Mouse (Mus musculus) layer of hippocampus, adult 11-12 months (tissue): Measurements from ENCODE around the gene R3hdml.
"Not testable (repeated sequence)": the region's sequence is repeated elsewhere in the genome, so short reads cannot be mapped to it uniquely, and the experiment has no call there.

ENCODE experiments used
- DNase-seq: peaks from one replicate; pipeline ENCODE4 v3.0.0; 2022; ENCODE audit warnings: low spot score

R3hdml gene

GRCm38 (mm10) chr2:163492018-163492417 is at the start of gene R3hdml:
Gene R3hdml (plus strand): TSS chr2:163492318.
- DNase-seq = no peak

- DNase-seq = no peak
Measured at GRCm38 (mm10) chr2:163443543-163443942, 48.6 kb upstream of the R3hdml start.

- no peak for DNase-seq
Measured at GRCm38 (mm10) chr2:163444017-163444416, 48.1 kb upstream of the R3hdml start.

GRCm38 (mm10) chr2:163447375-163447774 is 44.7 kb upstream of the R3hdml start:
- no peak for DNase-seq

- no peak for DNase-seq
Measured at GRCm38 (mm10) chr2:163449276-163449675, 42.8 kb upstream of the R3hdml start.

GRCm38 (mm10) chr2:163450668-163451295 is 41.3 kb upstream of the R3hdml start:
- peak; percentile 53 for DNase-seq

GRCm38 (mm10) chr2:163452738-163453137 is 39.4 kb upstream of the R3hdml start:
- DNase-seq = no peak

- no peak for DNase-seq
Measured at GRCm38 (mm10) chr2:163453378-163453777, 38.7 kb upstream of the R3hdml start.

- DNase-seq = no peak
Measured at GRCm38 (mm10) chr2:163458539-163459265, 33.4 kb upstream of the R3hdml start.

- no peak for DNase-seq
Measured at GRCm38 (mm10) chr2:163459380-163459779, 32.7 kb upstream of the R3hdml start.

GRCm38 (mm10) chr2:163460622-163461021 is 31.5 kb upstream of the R3hdml start:
- DNase-seq = no peak

GRCm38 (mm10) chr2:163461307-163461706 is 30.8 kb upstream of the R3hdml start:
- DNase-seq = not testable (repeated sequence)

GRCm38 (mm10) chr2:163462386-163462785 is 29.7 kb upstream of the R3hdml start:
- DNase-seq = no peak

- no peak for DNase-seq
Measured at GRCm38 (mm10) chr2:163462801-163463200, 29.3 kb upstream of the R3hdml start.

- no peak for DNase-seq
Measured at GRCm38 (mm10) chr2:163463251-163463769, 28.8 kb upstream of the R3hdml start.

GRCm38 (mm10) chr2:163463998-163464397 is 28.1 kb upstream of the R3hdml start:
- no peak for DNase-seq

GRCm38 (mm10) chr2:163464562-163464961 is 27.6 kb upstream of the R3hdml start:
- DNase-seq = no peak

GRCm38 (mm10) chr2:163466771-163467170 is 25.3 kb upstream of the R3hdml start:
- DNase-seq = no peak

- DNase-seq = no peak
Measured at GRCm38 (mm10) chr2:163467585-163467984, 24.5 kb upstream of the R3hdml start.

- no peak for DNase-seq
Measured at GRCm38 (mm10) chr2:163468866-163469265, 23.3 kb upstream of the R3hdml start.

- no peak for DNase-seq
Measured at GRCm38 (mm10) chr2:163469711-163470110, 22.4 kb upstream of the R3hdml start.

GRCm38 (mm10) chr2:163471136-163471535 is 21.0 kb upstream of the R3hdml start:
- no peak for DNase-seq

GRCm38 (mm10) chr2:163471710-163472465 is 20.2 kb upstream of the R3hdml start:
- no peak for DNase-seq
